Mouse (Mus musculus): ENCODE results near the gene Apol8. TPM values are rescaled to one million over a fixed set of nuclear protein-coding genes. Genes with fewer than 3 reads are reported as not detected.

Apol8 gene
- total RNA-seq, 2 experiments from 2014 or later = not detected

DNA sequence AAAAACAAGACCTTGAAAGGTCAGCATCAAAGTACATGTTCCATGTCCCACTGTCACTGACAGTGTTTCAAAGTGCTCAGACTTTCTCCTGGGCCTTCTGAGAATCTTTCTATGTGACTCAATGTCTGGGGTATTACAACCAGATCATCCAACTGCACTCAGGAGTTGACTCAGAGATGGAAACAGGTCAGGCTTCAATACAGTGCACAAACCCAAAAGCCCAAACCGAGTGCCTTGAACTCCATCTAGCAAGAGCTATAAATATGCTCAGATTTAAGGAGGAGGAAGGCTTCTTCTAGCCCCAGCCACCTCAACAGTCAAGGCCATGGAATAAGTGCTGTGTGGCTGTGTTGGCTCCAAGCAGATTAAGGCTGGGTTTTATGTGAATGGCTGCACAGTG lies 29.0 kb upstream of the Apol8 start:
- no peak for DNase-seq

DNA sequence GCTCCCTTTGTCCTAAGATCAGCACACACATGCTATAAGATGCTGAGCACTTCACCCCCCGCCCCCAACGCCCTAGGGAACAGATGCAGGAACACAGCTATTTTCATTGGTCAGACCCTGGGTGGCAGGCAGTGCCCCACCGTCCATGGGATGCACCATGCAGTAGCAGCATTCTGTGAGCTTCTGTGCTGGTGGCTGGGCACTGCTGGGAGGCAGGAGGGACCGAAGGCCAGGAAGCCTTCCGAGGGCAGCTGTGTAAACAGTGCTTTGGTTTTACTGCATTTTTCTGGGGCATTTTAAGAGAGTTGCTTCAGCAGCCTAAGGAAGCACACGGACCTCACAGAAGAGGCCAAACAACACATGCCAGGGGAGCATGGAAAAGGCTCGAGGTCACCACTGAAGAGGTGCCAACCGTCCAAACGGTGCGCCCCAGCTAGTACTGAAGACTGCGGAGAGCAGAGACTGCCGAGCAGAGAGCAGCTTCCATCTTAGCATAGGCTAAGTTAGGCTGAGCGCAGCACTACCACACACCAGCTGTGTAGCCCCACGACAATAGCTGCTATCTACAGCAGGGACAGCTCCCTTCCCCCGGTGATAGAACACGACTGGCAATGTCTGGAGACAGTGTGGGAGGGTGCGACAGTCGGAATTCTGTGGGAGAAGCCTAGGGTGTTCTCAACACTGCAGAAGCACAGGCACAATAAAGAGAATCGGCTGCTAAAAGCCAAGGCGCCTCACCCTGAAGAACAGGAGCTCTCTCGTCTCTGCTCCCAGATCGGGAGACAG lies 27.4 kb upstream of the Apol8 start:
- DNase-seq = no peak

DNA sequence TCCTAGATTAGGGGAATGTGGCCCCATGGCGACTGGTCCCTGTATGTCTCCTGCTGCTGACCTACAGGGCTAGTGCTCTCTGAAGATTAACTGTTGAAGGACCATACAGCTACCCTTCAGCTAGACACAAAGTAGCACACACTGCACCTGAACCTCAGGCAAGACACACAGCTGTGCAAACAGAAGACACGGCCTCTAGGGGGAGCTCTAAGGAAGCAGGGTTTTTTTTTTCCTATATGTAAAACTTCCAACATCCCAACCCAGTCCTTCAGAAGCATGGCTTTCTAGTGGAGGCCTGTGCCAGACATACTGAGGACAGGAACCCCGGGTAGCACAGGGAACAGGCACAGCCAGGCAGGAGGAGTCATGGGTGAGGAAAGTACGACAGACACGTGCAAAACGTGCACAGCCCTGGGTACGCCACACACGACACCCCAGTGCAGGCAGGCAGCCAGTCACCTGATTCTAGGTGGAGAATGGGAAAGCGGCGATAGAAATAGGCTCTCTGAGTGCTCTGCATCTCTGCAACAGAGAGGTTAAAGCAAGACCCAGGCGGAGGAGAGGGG lies 25.7 kb upstream of the Apol8 start:
- peak in 1 of 2 experiments; percentile 62 for DNase-seq

DNA sequence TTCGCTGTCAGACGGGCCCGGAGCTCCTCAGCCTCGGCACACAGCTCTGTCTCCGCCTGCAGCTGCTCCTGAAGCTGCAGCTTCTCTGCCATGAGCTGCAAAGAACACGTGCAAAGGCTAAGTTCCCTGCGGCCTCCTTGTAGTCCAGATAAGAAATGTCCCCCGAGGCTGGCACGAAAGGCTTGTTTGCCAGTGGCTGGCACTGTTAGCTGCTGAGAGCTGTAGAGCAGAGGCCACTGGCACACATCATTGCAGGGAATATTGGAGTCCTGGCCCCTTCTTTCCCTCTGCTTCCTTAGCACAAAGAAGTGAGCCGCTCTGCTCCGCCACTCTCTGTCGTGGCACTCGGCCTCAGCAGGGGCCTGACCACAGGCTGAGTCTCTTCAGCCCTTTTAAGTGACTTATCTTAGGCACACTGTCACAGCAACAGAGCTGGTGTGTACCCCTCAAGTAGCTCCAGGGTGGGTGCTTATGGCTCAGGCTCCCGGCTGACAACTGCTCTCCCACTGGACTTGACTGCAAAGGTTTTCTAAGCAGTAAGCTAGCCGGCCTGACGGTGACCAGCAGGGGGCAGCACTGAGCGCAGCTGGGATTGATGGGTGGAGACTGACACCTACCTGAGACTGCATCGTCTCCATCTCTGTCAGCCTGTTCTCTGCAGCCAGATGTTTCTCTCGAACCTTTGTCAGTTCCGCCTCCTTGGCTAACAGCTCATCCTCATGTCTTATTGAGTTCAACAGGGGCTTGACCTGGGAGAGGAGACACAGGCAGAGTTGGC lies 18.6 kb upstream of the Apol8 start:
- peak; percentile 83 to 88 for DNase-seq

DNA sequence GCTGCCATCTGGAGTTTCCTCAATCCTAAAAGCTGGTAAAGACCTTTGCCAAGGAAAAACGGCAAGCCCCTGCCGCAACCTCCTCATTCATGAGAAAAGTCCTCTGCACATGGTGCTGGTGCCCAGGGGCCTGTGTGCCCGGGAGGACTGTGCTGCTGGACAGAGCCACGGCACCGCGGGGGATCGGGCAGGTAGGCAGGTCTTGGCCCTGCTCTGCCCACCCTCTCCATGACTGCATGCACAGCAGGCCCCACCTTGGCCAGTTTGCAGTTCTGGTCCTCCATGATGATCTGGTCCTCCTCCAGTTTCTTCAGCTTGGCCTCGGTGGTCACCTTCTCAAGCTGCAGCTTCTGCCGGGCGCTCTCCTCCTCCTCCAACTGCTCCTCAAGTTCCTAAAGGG lies 17.5 kb upstream of the Apol8 start:
- no peak for DNase-seq

DNA sequence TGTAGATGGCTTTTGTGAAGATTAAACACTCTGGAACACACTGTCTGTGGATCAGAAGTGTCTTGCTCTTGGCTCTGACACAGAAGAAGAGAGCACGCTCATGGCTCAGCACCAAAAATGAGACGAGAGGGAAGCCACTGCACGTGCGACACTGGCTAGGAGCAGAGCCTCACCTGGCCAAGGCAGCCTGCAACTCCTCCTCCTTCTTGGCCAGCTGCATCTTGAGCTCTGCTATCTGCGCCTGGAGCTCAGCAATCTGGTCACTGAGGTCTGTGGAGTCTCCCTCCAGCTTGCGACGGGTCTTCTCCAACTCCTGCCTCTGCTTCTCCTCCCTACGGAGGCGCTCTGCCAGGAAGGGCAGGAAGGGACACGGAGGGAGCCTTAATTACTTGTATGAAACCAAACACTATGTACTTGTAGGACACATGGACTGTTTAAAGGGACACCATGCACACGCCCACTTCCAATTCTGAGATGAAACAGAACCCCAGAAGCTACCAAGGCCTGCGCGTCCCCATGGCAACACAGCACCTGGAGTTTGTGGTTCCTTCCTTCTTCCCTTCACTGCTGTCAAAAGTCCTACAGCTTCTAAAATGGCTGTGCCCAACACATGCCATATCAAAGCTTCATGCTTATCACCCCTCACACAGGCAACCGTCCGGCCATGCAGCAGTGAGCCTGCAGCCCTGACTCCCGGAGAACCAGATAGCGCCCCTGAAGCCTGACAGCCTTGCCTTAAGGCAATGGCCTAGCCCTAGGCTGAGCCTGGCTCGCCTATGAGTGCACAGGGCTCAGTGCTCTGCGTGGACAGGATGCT lies 16.5 kb upstream of the Apol8 start:
- no peak for DNase-seq

DNA sequence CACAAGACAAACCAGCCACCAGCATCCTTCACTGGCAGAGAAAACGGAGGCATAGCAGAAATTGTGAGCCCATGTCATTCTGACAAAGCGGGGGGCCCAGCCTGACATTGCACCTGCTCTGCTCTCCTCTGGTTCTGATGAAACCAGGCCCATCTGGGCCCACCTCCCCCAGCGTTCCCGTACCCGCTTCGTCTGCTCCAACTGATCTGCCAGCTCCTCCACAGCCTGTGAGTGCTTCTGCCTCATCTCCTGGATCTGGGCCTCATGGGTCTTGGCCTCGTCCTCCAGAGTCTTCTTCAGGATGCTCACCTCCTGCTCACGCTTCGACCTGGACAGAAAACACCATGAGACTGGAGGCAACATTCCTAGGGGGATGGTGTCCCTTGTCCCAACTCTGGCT lies 14.1 kb upstream of the Apol8 start:
- no peak for DNase-seq

DNA sequence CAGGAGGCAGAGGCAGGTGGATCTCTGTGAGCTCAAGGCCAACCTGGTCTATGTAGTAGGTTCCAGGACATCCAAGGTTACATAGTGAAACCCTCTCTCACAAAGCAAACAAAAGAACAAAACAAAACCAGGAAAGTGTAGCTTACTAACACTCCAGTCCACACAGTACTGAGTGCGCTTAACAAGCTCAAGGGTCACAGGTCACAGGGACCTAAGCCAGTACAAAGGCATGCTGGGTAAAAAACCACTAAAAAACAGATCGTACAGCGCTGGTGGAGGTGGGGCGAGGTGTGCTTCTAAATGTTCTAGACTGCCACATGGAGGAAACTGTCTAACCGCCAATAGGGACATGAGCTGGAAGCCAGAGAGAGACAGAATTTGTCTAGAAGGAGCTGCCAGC lies 13.5 kb upstream of the Apol8 start:
- DNase-seq = no peak

DNA sequence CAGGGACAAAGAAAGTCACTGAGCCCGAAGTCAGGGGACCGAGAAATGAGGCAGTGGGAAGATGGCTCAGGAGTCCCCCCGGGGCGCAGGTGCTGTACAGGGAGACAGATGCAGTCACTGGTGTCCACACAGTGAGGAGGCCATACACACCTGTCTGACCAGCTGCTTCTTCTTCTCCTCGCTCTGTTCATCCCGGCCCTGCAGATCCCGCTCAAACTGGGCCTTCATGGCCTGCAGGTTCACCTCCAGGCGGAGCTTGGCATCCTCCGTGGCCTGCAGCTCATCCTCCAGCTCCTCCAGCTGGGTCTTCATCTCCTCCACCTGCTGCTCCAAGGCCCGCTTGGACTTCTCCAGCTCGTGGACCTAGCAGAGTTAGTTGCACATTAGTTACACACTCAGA lies 10.2 kb upstream of the Apol8 start:
- no peak for DNase-seq

DNA sequence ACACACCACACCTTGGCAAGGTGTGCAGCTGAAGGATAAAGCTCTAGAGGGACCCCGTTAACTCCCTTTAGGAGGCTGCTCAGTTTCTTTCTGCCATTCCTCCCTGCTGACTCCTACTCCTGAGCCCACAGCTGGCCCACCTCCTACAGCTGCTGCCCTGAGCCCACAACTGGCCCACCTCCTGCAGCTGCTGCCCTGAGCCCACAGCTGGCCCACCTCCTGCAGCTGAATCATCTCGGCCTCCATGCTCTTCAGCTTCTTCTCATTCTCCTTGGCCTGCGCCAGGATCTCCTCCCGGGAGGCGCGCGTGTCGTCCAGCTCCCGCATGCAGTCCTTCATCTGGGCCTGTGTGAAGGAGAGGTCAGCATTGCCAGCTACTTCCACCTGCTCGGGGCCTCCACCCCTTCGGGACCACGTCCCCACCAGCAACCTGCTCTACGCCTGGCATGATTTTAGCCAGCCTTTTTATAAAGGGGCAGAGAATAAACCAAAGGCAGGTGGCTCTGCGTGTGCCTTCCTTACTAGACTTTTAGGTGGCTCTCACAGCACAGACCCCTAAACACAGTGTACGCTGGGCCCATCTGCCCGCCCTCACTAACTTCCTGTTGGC lies 8.8 kb upstream of the Apol8 start:
- no peak for DNase-seq

DNA sequence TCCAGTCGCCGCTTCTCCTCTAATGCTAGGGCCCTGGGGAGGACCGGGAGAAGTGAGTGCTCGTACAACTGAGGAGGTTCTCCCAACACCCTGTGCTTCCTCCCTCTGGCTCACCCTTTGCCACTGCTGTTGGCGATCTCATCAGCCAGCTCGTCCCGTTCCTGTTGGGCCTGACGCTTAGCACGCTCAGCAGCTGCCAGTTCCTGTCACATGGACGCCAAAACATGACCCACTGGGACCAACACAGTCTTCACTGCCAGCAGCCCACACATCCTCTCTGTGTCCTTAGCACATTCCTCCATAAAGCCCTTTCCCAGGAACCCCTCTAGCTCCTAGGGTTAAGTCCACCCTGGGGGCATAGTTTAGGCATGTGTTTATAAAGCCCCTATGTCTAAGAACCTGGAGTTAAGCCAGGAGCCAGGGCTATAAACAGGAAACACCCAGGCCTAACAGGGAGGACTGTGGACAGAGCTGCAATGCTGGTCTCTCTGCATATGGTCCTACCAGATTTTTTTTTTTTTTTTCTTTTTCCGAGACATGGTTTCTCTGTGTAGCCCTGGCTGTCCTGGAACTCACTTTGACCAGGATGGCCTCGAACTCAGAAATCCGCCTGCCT lies 7.7 kb upstream of the Apol8 start:
- DNase-seq = peak; percentile 51 to 63

DNA sequence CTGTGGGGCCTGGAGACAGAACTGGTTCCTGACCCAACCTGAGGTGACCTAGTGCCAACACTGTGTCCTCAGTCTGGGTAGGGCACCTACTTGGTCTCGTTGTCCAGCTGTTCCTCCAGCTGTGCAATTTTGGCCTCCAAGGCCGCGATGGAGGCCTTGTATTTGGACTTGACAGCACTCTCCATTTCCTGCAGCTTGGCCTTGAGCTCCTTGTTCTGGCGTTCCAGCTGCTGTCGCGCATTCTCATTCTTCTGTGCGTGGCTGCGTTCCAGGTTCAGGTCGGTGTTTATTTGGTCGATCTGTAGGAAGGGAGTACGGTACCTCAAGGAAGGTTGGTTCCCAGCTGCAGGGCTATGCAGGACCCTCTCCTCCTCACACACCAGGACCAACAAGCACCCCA lies 6.9 kb upstream of the Apol8 start:
- DNase-seq = peak; percentile 68 to 73

DNA sequence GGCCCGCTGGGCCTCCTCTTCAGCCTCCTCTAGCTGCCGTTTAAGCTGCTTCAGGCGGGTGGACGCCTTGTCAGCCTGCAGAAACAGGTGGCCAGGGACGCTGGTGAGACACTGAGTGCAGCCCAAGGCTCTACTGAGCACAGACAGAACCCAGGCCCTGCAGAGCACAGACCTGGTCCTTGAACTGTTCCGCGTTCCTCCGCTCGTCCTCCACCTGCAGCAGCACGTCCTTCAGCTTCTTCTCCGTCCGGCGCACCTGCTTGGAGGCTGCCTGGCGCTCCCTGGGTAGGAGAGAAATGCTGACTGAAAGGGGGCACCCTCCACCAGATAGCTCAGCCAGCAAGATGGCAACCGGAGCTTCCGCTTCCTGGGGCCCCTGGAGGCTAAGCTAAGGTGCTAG lies 6.2 kb upstream of the Apol8 start:
- no peak for DNase-seq

DNA sequence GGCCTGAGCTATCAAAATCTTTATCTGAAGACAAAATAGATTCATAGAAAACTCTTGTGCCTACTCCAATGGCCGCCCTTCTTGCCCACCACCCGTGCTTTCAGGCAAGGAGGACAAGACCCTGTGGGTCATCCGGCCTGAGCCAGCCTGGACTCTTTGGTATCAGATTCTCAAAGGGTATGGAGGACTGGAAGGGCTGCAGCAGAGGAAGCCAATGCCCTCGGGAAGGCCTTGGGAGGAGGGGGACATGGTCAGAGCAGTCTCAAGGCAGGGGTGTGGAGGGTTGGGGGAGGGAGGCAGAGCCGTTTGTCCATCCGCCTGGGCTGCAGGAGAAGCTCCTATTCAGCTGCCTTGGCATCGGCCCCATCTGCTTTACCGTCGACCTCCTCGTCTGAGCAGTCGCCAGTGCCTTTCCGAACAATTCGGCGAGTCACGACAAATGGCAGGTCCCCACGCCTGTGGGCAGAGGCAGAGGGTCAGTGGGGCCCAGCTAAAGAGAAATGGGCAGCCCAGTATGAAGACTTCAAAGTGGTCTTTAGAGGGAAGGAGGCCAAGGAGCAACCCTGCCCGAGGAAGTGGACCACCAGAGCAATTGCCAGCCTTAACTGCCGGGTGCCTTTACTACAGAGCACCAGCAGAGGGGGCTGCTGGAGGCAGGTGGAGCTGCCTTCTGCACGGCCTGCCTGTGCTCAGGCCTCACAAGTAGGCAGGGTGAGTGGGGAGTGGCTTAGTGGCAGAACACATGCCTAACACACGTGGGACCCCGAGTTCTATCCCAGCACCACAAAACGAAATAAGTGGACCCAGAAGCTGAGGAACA lies 5.0 kb upstream of the Apol8 start:
- DNase-seq = peak; percentile 70 to 72

DNA sequence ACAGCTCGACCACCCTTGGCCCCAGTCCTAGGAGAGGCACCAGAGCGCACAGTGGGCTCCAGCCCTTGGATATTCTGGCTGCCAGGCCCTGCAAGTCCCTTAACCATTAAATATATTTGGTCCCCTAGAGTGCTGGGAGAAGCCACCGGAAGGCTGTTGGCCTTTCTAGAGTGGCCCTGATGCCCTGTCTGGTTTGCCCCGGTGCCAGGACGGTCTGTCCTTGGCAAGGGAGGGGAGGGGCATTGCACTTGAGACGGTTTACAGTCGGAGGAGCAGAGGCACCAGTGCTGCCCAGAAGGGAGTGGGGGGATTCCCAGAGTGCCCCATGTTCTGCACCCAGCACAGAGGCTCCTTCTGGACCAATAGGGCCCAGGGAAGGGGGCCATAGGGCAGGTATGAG lies 4.3 kb upstream of the Apol8 start:
- DNase-seq = peak; percentile 83

DNA sequence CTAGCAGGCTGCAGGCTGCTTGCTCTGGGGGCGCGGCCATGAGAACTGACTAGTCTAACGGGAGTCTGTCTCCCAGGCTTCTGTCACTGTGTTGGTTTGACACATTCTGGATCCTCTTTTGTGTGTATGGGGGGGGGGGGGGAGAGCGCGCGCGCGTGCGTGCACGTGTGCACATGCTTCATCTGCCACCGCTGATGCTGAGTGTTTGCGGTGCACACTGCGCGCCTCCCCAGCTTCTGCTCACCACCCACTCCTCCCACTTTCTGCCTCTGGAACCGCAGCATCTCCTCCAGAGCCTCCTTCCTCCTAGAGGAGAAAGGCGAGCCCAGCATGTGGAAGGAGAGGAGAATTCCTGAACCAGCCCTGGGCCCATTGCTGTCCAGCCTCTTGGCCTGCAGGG lies 3.2 kb upstream of the Apol8 start:
- DNase-seq = no peak

DNA sequence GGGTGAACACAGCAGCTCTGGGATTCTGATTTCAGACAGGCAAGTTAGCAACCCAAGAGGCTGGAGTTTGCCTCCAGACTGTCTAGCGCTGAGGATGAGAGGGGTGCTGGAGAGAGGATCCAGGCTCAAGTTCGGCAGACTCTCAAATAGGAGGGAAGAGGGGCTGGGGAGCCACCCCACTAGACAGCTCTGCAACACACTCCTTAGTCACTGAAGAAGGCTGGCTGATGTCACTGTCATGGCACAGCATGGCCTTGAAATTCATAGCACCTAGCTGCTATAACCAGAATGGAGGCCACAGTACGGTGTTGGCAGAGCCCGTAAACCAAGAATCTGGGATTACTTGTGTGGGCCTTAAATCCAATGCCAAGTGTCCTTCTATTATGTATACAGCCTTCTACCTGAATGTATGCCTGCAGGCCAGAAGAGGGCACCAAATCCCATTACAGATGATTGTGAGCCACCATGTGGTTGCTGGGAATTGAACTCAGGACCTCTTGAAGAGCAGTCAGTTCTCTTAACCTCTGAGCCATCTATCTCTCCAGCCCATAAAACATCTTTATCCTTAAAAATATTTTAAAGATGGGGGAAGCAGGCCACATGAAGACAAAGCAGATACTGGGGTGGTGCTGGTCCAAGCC lies 903 bp upstream of the Apol8 start:
- DNase-seq = no peak

DNA sequence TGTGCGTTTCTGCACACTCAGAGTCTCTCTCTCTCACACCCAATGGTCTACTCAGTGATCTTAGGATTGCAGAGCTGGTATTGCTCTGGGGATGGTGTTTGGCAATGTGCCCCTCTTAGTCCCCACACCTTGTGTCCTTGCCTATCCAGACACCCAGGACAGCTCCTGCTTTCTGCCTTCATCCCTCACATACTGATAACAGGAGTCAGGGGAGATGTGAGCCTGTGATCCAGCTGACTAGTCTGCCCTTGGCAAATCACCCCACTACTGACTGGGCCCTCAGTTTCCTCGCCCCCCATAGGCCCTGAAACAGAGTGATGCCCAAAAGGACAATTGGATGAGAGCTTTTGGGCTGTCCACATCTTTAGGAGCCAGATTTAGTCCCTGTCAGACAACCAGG lies 722 bp downstream of the Apol8 start:
- no peak for DNase-seq

DNA sequence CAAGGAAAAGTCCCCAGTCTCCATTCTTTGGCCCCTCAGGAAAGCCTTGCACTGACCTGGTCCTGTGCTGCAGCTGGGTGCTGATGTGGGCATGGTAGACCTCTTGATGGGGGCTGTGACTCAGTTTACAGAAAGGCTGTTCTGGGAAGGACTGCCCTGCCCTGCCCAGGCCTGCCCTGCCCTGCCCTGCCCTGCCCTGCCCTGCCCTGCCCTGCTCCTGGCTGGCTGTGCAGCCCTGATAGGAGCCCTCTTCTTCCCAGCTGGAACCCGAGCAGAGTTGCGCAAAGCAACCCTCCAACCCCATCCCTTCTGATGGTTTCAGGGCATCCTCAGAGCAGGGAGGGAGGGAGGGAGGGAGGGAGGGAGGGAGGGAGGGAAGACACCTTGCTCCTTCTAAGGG lies 1.7 kb downstream of the Apol8 start:
- no peak for DNase-seq

DNA sequence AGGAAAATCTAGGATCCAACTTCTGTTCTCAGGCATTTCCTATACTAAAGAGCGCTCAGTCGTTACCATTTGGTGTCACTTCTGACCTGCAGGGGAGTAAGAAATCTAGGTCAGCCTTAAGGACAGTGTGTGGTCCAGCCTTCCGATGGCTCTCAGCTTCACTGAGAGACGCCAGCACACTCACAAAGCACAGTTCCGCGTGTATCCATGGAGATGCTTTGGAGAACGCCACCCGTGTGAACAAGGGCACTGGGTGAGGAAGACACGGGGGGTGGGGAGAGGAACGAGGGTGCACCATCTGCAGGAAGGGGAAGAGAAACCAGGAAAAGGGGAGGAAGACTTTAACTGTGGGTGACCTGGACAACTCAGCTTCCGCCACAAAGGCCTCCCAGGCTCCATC lies 4.4 kb downstream of the Apol8 start:
- no peak for DNase-seq
